In genomic region chr17:15325976-15326842, GRCm38 (mm10) we compare ENCODE assay signal across 13 mouse cellular contexts. TPM values are rescaled to one million over a fixed set of nuclear protein-coding genes. Genes with fewer than 3 reads are reported as not detected.
DNase-seq lines count a peak whose midpoint lies in the region; ATAC-seq and TF ChIP-seq lines count a peak whose summit lies in the region.
"Had no signal": no experiment of that assay in that cellular context is flagged by ENCODE, and none has a peak within 500 bp of the region (broad histone marks: within the 10 kb centered on the region; RNA-seq: fewer than 3 reads in every experiment).

No protein-coding gene starts in this region.

- no peak overlapping the region; the same call in 1 of the 2 replicates for H3K27ac ChIP-seq in kidney, embryonic 15.5 days
- H3K27ac ChIP-seq in lung, embryonic 14.5 days (ENCODE audit: low read depth), result no peak overlapping the region; the same call in 1 of the 2 replicates
- no peak overlapping the region for H3K27ac ChIP-seq in hindbrain, embryonic 13.5 days
- H3K27ac ChIP-seq: liver, embryonic 15.5 days; midbrain, embryonic 13.5 days; neural tube, embryonic 12.5 days had no signal

- H3K4me1 ChIP-seq in kidney, embryonic 15.5 days, result peaks cover 20% of the 10 kb centered on the region
- H3K4me1 ChIP-seq in lung, embryonic 14.5 days (ENCODE audit: insufficient read depth), result peaks cover 7% of the 10 kb centered on the region
- peaks cover 8% of the 10 kb centered on the region for H3K4me1 ChIP-seq in hindbrain, embryonic 13.5 days (replicated peaks)
- H3K4me1 ChIP-seq: liver, embryonic 15.5 days; neural tube, embryonic 12.5 days had no signal

- H3K9me3 ChIP-seq in kidney, embryonic 15.5 days (replicated peaks), result no peaks in the 10 kb centered on the region
- H3K9me3 ChIP-seq in lung, embryonic 14.5 days (ENCODE audit: low read depth, low read length), result no peaks in the 10 kb centered on the region
- H3K9me3 ChIP-seq in hindbrain, embryonic 13.5 days, result no peaks in the 10 kb centered on the region
- H3K9me3 ChIP-seq: liver, embryonic 15.5 days; midbrain, embryonic 13.5 days; neural tube, embryonic 12.5 days had no signal

- no peak overlapping the region for H3K4me3 ChIP-seq in kidney, embryonic 15.5 days (replicated peaks)
- no peak overlapping the region for H3K4me3 ChIP-seq in lung, embryonic 14.5 days (ENCODE audit: low read depth, low read length)
- H3K4me3 ChIP-seq in hindbrain, embryonic 13.5 days, result no peak overlapping the region
- H3K4me3 ChIP-seq: liver, embryonic 15.5 days; midbrain, embryonic 13.5 days; neural tube, embryonic 12.5 days had no signal

- H3K27me3 ChIP-seq in kidney, embryonic 15.5 days, result no peaks in the 10 kb centered on the region
- no peaks in the 10 kb centered on the region for H3K27me3 ChIP-seq in lung, embryonic 14.5 days (ENCODE audit: insufficient read depth, low read length)
- peaks cover 15% of the 10 kb centered on the region; the same call in 1 of the 2 replicates for H3K27me3 ChIP-seq in hindbrain, embryonic 13.5 days
- H3K27me3 ChIP-seq: liver, embryonic 15.5 days; midbrain, embryonic 13.5 days; neural tube, embryonic 12.5 days had no signal

- no peak overlapping the region for H3K4me2 ChIP-seq in kidney, embryonic 15.5 days
- H3K4me2 ChIP-seq in lung, embryonic 14.5 days, result no peak overlapping the region
- no peak overlapping the region for H3K4me2 ChIP-seq in hindbrain, embryonic 13.5 days
- H3K4me2 ChIP-seq: liver, embryonic 15.5 days; midbrain, embryonic 13.5 days; neural tube, embryonic 12.5 days had no signal

- WGBS in kidney, embryonic 15.5 days, result 75% methylated on average over 10 of the region's 10 CpGs
- 48% methylated on average over 10 of the region's 10 CpGs for WGBS in lung, embryonic 14.5 days
- WGBS in hindbrain, embryonic 13.5 days, result 85% methylated on average over 10 of the region's 10 CpGs

- no peaks in the 10 kb centered on the region for H3K36me3 ChIP-seq in kidney, embryonic 15.5 days
- no peaks in the 10 kb centered on the region for H3K36me3 ChIP-seq in lung, embryonic 14.5 days (ENCODE audit: insufficient read depth)
- H3K36me3 ChIP-seq in hindbrain, embryonic 13.5 days, result no peaks in the 10 kb centered on the region
- H3K36me3 ChIP-seq: liver, embryonic 15.5 days; midbrain, embryonic 13.5 days; neural tube, embryonic 12.5 days had no signal

- TF ChIP-seq CTCF in lung, embryonic 14.5 days (IDR thresholded peaks at IDR 0.05; ENCODE audit: low read depth), result no peak

- peak; percentile 8 to 15 for DNase-seq in urinary bladder, adult 18-20 months (ENCODE audit: low spot score in 2 of 2)
- DNase-seq in urinary bladder, postnatal 10 days (ENCODE audit: low spot score), result no peak
- peak; percentile 19 for DNase-seq in lung, embryonic 14.5 days
- DNase-seq in urinary bladder, postnatal 25 days (ENCODE audit: low spot score), result peak; percentile 19
- no peak for DNase-seq in left cerebral cortex, adult 18-20 months (ENCODE audit: low spot score in 2 of 2)
- no peak for DNase-seq in left cerebral cortex, adult 11 months (ENCODE audit: low spot score)
- DNase-seq: thymus, postnatal 36 days had no signal

- no peak overlapping the region for H3K9ac ChIP-seq in kidney, embryonic 15.5 days
- no peak overlapping the region for H3K9ac ChIP-seq in lung, embryonic 14.5 days
- H3K9ac ChIP-seq in hindbrain, embryonic 13.5 days, result no peak overlapping the region
- H3K9ac ChIP-seq: liver, embryonic 15.5 days; midbrain, embryonic 13.5 days; neural tube, embryonic 12.5 days had no signal

- peak; percentile 29; the same call in 1 of the 2 replicates for ATAC-seq in kidney, embryonic 15.5 days (replicated peaks; ENCODE audit: low FRiP score)
- ATAC-seq in lung, embryonic 14.5 days (ENCODE audit: insufficient read depth), result no peak; the same call in 1 of the 2 replicates
- no peak for ATAC-seq in hindbrain, embryonic 13.5 days (ENCODE audit: low FRiP score)
- ATAC-seq: CD4-positive, CD25-positive, alpha-beta regulatory T cell, adult 4 months; midbrain, embryonic 13.5 days had no signal

RNA-seq across cellular contexts. Expression of gene Dll1, which starts 50.5 kb away (rescaled TPM):
- 30.9 and 32.0 TPM in 2 replicates for polyA plus RNA-seq in kidney, embryonic 15.5 days (2015; fragmentation: Nextera tagmentation; extraction: Ambion mirVana)
- polyA plus RNA-seq in lung, embryonic 14.5 days (2014; fragmentation: Nextera tagmentation; extraction: Ambion mirVana), result 3.1 and 3.4 TPM in 2 replicates
- 1 to 10 TPM; 5.3 to 7.0 TPM for total RNA-seq in left cerebral cortex, adult 18-20 months (2021)
- 27.1 and 29.7 TPM in 2 replicates for polyA plus RNA-seq in hindbrain, embryonic 13.5 days (2015; fragmentation: Nextera tagmentation; extraction: Ambion mirVana)

Comparison
In these comparisons a context has a peak if more than half of its experiments do, and no peak if none do; other contexts are left out.
1. DNase-seq: peak in urinary bladder, adult 18-20 months (2 of 2), lung, embryonic 14.5 days (single experiment) and urinary bladder, postnatal 25 days (single experiment); none in urinary bladder, postnatal 10 days (single experiment), left cerebral cortex, adult 18-20 months (0 of 2) and left cerebral cortex, adult 11 months (single experiment).